Mouse (Mus musculus) heart, embryonic 11.5 days (tissue): ENCODE data around the gene Unc79. TPM values are rescaled to one million over a fixed set of nuclear protein-coding genes. Genes with fewer than 3 reads are reported as not detected.
A peak's percentile ranks its signal among the peaks of the same experiment; 100 is the strongest.

Source experiments
- ATAC-seq: fragments of 200-750 bp; cut with Nextera tagmentation; replicated peaks from 2 replicates; pipeline ENCODE4 v1.8.0; 2017; ENCODE audit warnings: moderate library complexity; ENCODE audit not compliant: insufficient number of reproducible peaks, low FRiP score, low TSS enrichment
- H3K27ac ChIP-seq: fragments of 300-500 bp; sonication (generic); 2 replicates; pipeline ENCODE4 v1.5.1; 2014; ENCODE audit warnings: mild to moderate bottlenecking, low read depth, low read length
- H3K27me3 ChIP-seq: fragments of 300-500 bp; sonication (generic); 2 replicates; pipeline ENCODE4 v1.6.1; 2014; ENCODE audit warnings: mild to moderate bottlenecking, low read length, mixed read lengths; ENCODE audit not compliant: control insufficient read depth, insufficient read depth
- H3K36me3 ChIP-seq: fragments of 300-500 bp; sonication (generic); 2 replicates; pipeline ENCODE4 v1.6.1; 2014; ENCODE audit warnings: mild to moderate bottlenecking, low read length, moderate library complexity, mixed read lengths; ENCODE audit not compliant: control insufficient read depth, insufficient read depth
- H3K4me1 ChIP-seq: fragments of 300-500 bp; sonication (generic); 2 replicates; pipeline ENCODE4 v1.6.1; 2014; ENCODE audit warnings: low read length; ENCODE audit not compliant: control insufficient read depth, insufficient read depth
- H3K4me2 ChIP-seq: fragments of 300-500 bp; sonication (generic); 2 replicates; pipeline ENCODE4 v1.6.1; 2014; ENCODE audit warnings: mild to moderate bottlenecking, moderate library complexity
- H3K4me3 ChIP-seq: fragments of 300-500 bp; sonication (generic); 2 replicates; pipeline ENCODE4 v1.5.1; 2014; ENCODE audit warnings: low read depth, low read length
- H3K9ac ChIP-seq: fragments of 300-500 bp; sonication (generic); 2 replicates; pipeline ENCODE4 v1.6.1; 2014; ENCODE audit warnings: mild to moderate bottlenecking, low read depth, low read length, moderate library complexity
- H3K9me3 ChIP-seq: fragments of 300-500 bp; sonication (generic); replicated peaks from 2 replicates; pipeline ENCODE4 v1.6.1; 2016; ENCODE audit warnings: low read length; ENCODE audit not compliant: control insufficient read depth
- WGBS: fragments of 180-500 bp; shearing (Covaris S2); extraction: QIAGEN DNeasy Blood & Tissue Kit; methylation state at CpG from one replicate; pipeline ENCODE4 v1.1.7; 2014; ENCODE audit not compliant: insufficient replicate concordance; 5-methylcytosine and 5-hydroxymethylcytosine counted together
- polyA plus RNA-seq: library from polyadenylated mRNA; unstranded; fragments of >200 nt; fragmentation: Nextera tagmentation; extraction: Ambion mirVana; gene quantifications from 2 replicates; pipeline ENCODE4 v1.2.1, GENCODE M21; 2014

Gene Unc79
- polyA plus RNA-seq, 1 experiment from 2014 or later = 0.16 TPM

- H3K4me1 ChIP-seq = peaks cover 4% of the 10 kb centered on the region; the same call in 1 of the 2 replicates
- H3K9ac ChIP-seq = no peak overlapping the region
- no peaks in the 10 kb centered on the region for H3K36me3 ChIP-seq
- H3K4me2 ChIP-seq = no peak overlapping the region
- no peaks in the 10 kb centered on the region for H3K27me3 ChIP-seq
- no peak for ATAC-seq
- 56% methylated on average over 12 of the region's 12 CpGs for WGBS
- no peak overlapping the region for H3K4me3 ChIP-seq
- no peaks in the 10 kb centered on the region for H3K9me3 ChIP-seq
- no peak overlapping the region for H3K27ac ChIP-seq
Observed at GRCm38 (mm10) chr12:103168892-103169291, 220.2 kb downstream of the Unc79 start.

GRCm38 (mm10) chr12:103183057-103183456 lies 234.4 kb downstream of the Unc79 start:
- no peak overlapping the region for H3K4me3 ChIP-seq
- 16% methylated on average over 7 of the region's 7 CpGs for WGBS
- no peaks in the 10 kb centered on the region; the same call in 1 of the 2 replicates for H3K27me3 ChIP-seq
- no peaks in the 10 kb centered on the region for H3K9me3 ChIP-seq
- no peak for ATAC-seq
- H3K9ac ChIP-seq = no peak overlapping the region
- no peaks in the 10 kb centered on the region for H3K4me1 ChIP-seq
- peak overlapping the region; percentile 11; the same call in 1 of the 2 replicates for H3K4me2 ChIP-seq
- H3K27ac ChIP-seq = no peak overlapping the region
- H3K36me3 ChIP-seq = no peaks in the 10 kb centered on the region

GRCm38 (mm10) chr12:103187020-103187419 lies 238.4 kb downstream of the Unc79 start:
- no peaks in the 10 kb centered on the region for H3K36me3 ChIP-seq
- 71% methylated on average over 7 of the region's 7 CpGs for WGBS
- no peak for ATAC-seq

GRCm38 (mm10) chr12:103188223-103188622 lies 239.6 kb downstream of the Unc79 start:
- no peak overlapping the region for H3K4me2 ChIP-seq
- peaks cover 10% of the 10 kb centered on the region for H3K4me1 ChIP-seq
- WGBS = 48% methylated on average over 8 of the region's 8 CpGs
- no peak overlapping the region for H3K4me3 ChIP-seq
- H3K9ac ChIP-seq = no peak overlapping the region
- ATAC-seq = peak; percentile 62; the same call in 1 of the 2 replicates
- no peak overlapping the region for H3K27ac ChIP-seq
- 0 out of 2 replicates have a peak, but pooled peaks cover 3% of the 10 kb centered on the region for H3K27me3 ChIP-seq
- H3K9me3 ChIP-seq = no peaks in the 10 kb centered on the region
- H3K36me3 ChIP-seq = no peaks in the 10 kb centered on the region

More at GRCm38 (mm10) chr12:103187020-103187419, 238.4 kb downstream of the Unc79 start:
- no peak overlapping the region for H3K4me2 ChIP-seq
- H3K27ac ChIP-seq = no peak overlapping the region
- no peak overlapping the region for H3K9ac ChIP-seq
- no peak overlapping the region for H3K4me3 ChIP-seq
- H3K9me3 ChIP-seq = no peaks in the 10 kb centered on the region
- H3K27me3 ChIP-seq = peaks cover 1% of the 10 kb centered on the region; the same call in 1 of the 2 replicates
- H3K4me1 ChIP-seq = peaks cover 10% of the 10 kb centered on the region

DNA sequence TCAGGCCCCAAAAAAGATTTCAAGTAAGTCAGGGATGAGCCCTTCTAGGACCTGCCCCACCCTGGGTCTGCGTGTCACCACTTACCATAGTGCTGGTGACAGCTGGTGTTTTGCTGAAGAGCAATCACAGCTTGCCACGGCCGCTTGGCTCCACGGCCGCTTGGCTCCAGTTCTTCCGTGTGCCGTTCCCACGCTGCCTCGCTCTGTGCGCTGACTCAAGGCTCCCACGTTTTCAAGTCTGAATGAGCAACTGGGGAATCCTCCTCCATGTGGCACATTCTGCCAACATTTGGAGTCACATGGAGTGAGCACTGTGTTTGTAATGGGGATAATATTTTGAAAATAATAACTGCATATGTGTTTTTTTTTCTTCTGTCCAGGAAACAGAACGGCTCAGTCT lies 241.1 kb downstream of the Unc79 start:
- no peaks in the 10 kb centered on the region for H3K9me3 ChIP-seq
- H3K9ac ChIP-seq = no peak overlapping the region
- H3K36me3 ChIP-seq = no peaks in the 10 kb centered on the region
- no peak for ATAC-seq
- peaks cover 10% of the 10 kb centered on the region for H3K4me1 ChIP-seq
- 56% methylated on average over 12 of the region's 12 CpGs for WGBS
- H3K4me3 ChIP-seq = no peak overlapping the region
- H3K4me2 ChIP-seq = no peak overlapping the region
- no peak overlapping the region for H3K27ac ChIP-seq
- H3K27me3 ChIP-seq = 0 out of 2 replicates have a peak, but pooled peaks cover 3% of the 10 kb centered on the region

DNA sequence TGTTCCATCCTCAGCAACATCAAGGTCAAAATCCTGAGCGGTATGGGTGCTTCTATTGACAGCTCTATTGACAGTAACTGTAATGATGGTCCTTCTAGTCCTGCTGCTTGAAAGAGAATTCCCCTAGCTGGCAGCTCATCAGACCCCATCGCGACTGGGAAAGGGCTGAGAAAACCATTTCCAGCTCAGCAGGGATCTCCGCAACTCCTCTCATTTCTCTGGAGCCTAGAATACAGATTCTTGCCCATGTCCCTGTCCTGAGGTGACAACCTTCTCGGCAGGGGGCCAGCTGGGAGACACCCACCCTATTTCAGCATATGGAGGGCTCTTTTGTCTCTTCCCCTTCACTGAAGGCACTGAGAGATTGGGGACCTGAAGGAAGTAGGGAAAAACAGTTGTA lies 244.3 kb downstream of the Unc79 start:
- Histone ChIP-seq H3K27ac (no peak overlapping the region), H3K9ac (no peak overlapping the region), H3K4me3 (no peak overlapping the region), H3K36me3 (no peaks in the 10 kb centered on the region), H3K4me2 (no peak overlapping the region), H3K4me1 (peaks cover 10% of the 10 kb centered on the region), H3K9me3 (no peaks in the 10 kb centered on the region), H3K27me3 (0 out of 2 replicates have a peak, but pooled peaks cover 3% of the 10 kb centered on the region)
- ATAC-seq = no peak
- 32% methylated on average over 5 of the region's 5 CpGs for WGBS

DNA sequence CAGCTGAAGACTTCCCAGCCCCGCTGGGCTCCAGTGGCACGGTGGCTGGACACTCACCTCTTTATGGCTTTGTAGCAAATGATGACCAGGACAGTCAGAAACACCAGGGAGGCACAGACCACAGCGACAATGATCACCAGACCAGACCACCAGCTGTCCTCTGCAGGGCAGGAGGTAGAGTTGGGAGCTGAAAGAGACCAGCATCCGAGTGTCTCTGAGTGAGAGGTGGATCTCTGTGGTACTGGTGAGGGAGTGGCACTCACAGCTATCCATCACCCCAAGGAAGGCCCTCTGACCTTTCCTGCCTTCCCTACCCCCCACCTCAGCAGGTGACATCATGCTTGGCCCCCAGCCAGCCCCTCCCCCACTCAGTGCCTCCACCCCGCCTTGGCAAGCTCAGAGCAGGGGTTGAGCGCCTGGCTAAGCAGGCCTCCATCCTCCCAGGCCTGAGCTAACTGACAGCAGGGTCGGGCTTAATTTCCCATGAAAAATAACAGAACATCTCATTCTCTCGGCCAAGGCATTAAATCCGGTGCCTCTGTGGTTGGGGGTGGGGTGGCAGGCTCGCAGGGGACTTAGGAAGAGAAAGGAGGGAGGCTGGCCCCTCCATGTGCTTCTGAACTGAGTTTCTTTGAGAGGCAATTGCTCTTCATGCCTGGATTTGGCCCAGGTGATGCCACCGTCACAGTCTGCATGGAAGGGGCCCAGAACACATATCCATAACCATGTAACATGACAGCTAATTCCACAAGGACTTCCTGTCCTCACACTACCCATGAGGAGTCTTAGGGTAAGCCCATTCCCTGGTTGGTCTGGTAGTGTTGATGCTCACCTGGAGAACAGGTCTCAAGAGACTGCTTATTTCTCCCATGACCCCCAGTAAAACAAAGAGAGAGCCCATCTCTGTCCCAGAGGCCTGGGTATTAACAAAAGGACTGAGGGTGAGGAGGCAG lies 254.2 kb downstream of the Unc79 start:
- ATAC-seq = 0 out of 2 replicates have a peak, but pooled peaks have one; percentile 49
- Histone ChIP-seq H3K4me2 (no peak overlapping the region), H3K36me3 (no peaks in the 10 kb centered on the region), H3K27me3 (no peaks in the 10 kb centered on the region), H3K9ac (no peak overlapping the region), H3K27ac (no peak overlapping the region), H3K4me1 (peaks cover 6% of the 10 kb centered on the region), H3K4me3 (no peak overlapping the region), H3K9me3 (no peaks in the 10 kb centered on the region)
- 33% methylated on average over 11 of the region's 11 CpGs for WGBS

GRCm38 (mm10) chr12:103205561-103205960 lies 256.9 kb downstream of the Unc79 start:
- no peak for ATAC-seq
- no peak overlapping the region for H3K4me2 ChIP-seq
- 67% methylated on average over 7 of the region's 7 CpGs for WGBS
- H3K4me3 ChIP-seq = no peak overlapping the region
- no peaks in the 10 kb centered on the region for H3K36me3 ChIP-seq
- no peak overlapping the region for H3K27ac ChIP-seq
- H3K27me3 ChIP-seq = no peaks in the 10 kb centered on the region
- H3K9ac ChIP-seq = no peak overlapping the region
- H3K9me3 ChIP-seq = no peaks in the 10 kb centered on the region
- peaks cover 6% of the 10 kb centered on the region for H3K4me1 ChIP-seq
